Mouse (Mus musculus): ENCODE data around the gene Clta. TPM values are rescaled to one million over a fixed set of nuclear protein-coding genes. Genes with fewer than 3 reads are reported as not detected.

Gene Clta
- 215 and 216 TPM in 2 replicates for polyA plus RNA-seq (2014; fragmentation: Nextera tagmentation; extraction: Ambion mirVana)

DNA sequence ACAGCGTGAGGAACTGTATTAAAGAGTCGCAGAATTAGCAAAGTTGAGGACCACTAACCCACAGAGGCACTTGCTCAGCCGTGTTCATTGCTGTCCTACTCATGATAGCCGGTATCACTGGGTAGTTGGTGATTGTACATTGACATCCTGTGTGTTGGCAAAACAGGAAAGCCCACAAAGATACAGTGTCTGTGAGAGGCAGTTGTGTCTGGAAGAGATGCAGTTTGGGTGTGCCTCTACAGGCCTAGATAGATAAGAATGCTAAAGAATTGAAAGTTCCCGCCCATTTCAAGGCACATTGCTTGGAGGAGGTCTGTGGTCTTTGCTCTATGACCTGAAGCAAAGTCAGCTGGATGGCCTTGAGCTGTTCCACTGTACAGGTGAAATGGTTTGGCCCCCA lies at the start of gene Clta:
Gene Clta (plus strand): TSS at position 327 of the 400 bp plus-strand sequence.
- DNase-seq (ENCODE audit: low spot score) (no peak), ATAC-seq (replicated peaks; ENCODE audit: low FRiP score) (peak; percentile 100)
- Histone ChIP-seq H3K4me2 (peak within 1 kb of the TSS; percentile 67), H3K9ac (ENCODE audit: low read depth, low read length) (peak within 1 kb of the TSS; percentile 70), H3K9me3 (ENCODE audit: control insufficient read depth, low read length) (no peaks in the 10 kb centered on the region), H3K36me3 (ENCODE audit: control insufficient read depth, insufficient read depth, low read length) (no peaks in the 10 kb centered on the region), H3K4me3 (ENCODE audit: low read depth, low read length) (peak within 1 kb of the TSS; percentile 33), H3K4me1 (replicated peaks; ENCODE audit: control insufficient read depth, insufficient read depth, low read length) (no peaks in the 10 kb centered on the region), H3K27ac (ENCODE audit: low read depth, low read length) (peak within 1 kb of the TSS; percentile 94), H3K27me3 (replicated peaks; ENCODE audit: control insufficient read depth, insufficient read depth, low read length) (no peaks in the 10 kb centered on the region)
- 44% methylated on average over 5 of the region's 5 CpGs for WGBS

DNA sequence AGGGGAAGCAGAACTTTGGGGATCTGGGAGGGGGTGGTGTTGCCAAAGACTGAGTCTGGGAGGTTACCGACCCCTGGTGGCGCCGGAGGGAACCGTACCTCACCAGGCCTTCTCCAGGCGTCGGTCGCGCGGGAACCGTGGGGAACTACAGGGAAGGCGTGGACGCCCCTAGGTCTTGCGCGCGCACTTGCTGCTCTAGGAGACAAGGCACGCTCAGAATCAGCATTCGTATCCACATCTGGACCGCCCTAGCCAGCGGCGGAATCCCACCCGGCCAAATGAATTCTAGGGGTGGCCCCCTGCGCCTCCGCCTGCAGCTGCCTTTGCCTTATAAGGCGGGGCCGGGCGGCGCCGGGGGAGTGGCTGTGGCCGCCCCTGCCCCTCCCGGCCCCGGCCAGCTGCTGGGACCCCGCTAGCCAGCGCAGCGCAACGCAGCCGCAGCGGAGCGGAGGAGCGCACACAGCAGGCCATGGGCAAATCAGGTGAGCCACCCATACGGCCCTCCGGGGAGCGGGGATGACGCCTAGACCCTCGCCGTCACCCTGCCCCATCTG lies 46.9 kb upstream of the Clta start, which contains the start of gene Glipr2:
Gene Glipr2 (plus strand): TSS at position 110 of the 554 bp plus-strand sequence.
- no peaks in the 10 kb centered on the region for H3K27me3 ChIP-seq (replicated peaks; ENCODE audit: control insufficient read depth, insufficient read depth, low read length)
- H3K27ac ChIP-seq (ENCODE audit: low read depth, low read length), result peak within 1 kb of the TSS; percentile 81
- peak within 1 kb of the TSS; percentile 93 for H3K4me2 ChIP-seq
- ATAC-seq (replicated peaks; ENCODE audit: low FRiP score) (peak; percentile 82), DNase-seq (ENCODE audit: low spot score) (peak; percentile 90)
- no peaks in the 10 kb centered on the region for H3K9me3 ChIP-seq (ENCODE audit: control insufficient read depth, low read length)
- WGBS, result under 1% methylated on average over 45 of the region's 45 CpGs
- peak within 1 kb of the TSS; percentile 83 for H3K4me3 ChIP-seq (ENCODE audit: low read depth, low read length)
- H3K9ac ChIP-seq (ENCODE audit: low read depth, low read length), result peak within 1 kb of the TSS; percentile 73
- no peaks in the 10 kb centered on the region for H3K36me3 ChIP-seq (ENCODE audit: control insufficient read depth, insufficient read depth, low read length)
- peaks cover 40% of the 10 kb centered on the region for H3K4me1 ChIP-seq (replicated peaks; ENCODE audit: control insufficient read depth, insufficient read depth, low read length)

DNA sequence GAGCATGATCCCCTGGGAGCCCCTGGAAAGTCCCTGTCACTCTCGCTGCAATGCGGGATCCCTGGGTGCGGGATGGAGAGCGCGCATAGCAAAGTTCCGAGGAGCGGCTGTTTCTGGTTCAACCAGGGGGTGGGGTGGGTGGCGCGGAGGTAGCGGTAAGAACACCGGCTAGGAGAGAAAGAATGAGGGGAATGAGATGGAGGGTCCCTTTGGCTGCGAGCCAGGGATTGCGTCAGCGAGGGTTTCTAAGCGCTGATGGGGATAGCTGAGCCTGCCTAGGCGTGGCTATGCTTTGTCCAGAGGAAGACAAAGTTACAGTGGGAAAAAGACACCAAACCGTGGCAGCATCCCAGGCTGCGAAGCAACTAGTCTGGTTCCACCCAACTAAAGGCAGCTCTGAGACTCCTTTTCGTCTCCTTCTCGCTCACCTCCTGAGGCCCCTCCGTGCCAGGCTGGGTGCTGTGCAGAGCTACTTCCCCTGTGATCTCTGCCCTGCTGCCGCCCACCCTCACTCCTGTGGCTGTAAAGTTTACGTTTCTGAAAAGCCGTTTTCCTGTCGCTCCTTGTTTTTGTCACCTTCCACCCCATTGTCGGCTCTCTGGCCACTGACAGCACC lies 46.3 kb upstream of the Clta start:
- WGBS, result under 1% methylated on average over 26 of the region's 26 CpGs
- H3K9ac ChIP-seq (ENCODE audit: low read depth, low read length), result peak overlapping the region; percentile 73
- H3K4me3 ChIP-seq (ENCODE audit: low read depth, low read length), result peak overlapping the region; percentile 83
- ATAC-seq (replicated peaks; ENCODE audit: low FRiP score) (peak; percentile 35), DNase-seq (ENCODE audit: low spot score) (no peak)
- H3K27ac ChIP-seq (ENCODE audit: low read depth, low read length), result peak overlapping the region; percentile 81
- H3K27me3 ChIP-seq (replicated peaks; ENCODE audit: control insufficient read depth, insufficient read depth, low read length), result no peaks in the 10 kb centered on the region
- peak overlapping the region; percentile 93 for H3K4me2 ChIP-seq
- H3K36me3 ChIP-seq (ENCODE audit: control insufficient read depth, insufficient read depth, low read length), result no peaks in the 10 kb centered on the region
- H3K9me3 ChIP-seq (ENCODE audit: control insufficient read depth, low read length), result no peaks in the 10 kb centered on the region
- peaks cover 46% of the 10 kb centered on the region for H3K4me1 ChIP-seq (replicated peaks; ENCODE audit: control insufficient read depth, insufficient read depth, low read length)

DNA sequence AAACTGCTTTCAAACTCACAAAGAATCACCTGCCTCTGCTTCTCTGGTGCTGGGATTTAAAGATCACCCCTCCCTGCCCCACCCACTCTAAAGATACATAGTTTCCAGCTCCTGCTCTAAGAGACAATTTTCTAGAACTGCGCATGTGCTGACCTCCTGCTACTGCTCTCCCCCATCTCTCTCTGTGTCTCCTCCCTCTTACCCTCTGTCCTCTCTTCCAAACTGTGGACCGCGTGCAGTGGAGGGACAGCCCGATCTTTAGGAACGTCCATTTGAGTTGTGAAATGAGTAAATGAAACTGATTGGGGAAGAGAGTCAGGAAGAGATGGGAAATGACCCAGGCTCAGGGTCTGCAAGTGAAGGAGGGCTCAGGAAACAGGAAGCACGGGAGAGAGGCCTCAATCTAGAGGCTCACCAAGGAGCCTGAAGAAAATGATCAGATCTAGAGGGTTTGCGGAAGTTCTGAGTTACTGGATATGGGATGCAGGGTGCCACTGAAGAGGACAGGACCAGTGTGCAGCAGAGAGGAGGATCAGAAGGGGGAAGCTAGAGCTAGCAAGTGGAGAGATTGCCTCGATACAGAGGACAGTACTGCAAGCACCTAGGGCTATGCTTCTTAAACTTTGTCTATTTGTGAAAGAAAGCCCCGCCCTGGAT lies 44.6 kb upstream of the Clta start:
- Histone ChIP-seq H3K4me3 (ENCODE audit: low read depth, low read length) (peak overlapping the region; percentile 36), H3K27ac (ENCODE audit: low read depth, low read length) (peak overlapping the region; percentile 95), H3K27me3 (replicated peaks; ENCODE audit: control insufficient read depth, insufficient read depth, low read length) (no peaks in the 10 kb centered on the region), H3K9ac (ENCODE audit: low read depth, low read length) (peak overlapping the region; percentile 57), H3K36me3 (ENCODE audit: control insufficient read depth, insufficient read depth, low read length) (no peaks in the 10 kb centered on the region), H3K4me2 (peak overlapping the region; percentile 93), H3K9me3 (ENCODE audit: control insufficient read depth, low read length) (no peaks in the 10 kb centered on the region), H3K4me1 (replicated peaks; ENCODE audit: control insufficient read depth, insufficient read depth, low read length) (peaks cover 63% of the 10 kb centered on the region)
- 40% methylated on average over 9 of the region's 9 CpGs for WGBS
- DNase-seq (ENCODE audit: low spot score) (no peak), ATAC-seq (replicated peaks; ENCODE audit: low FRiP score) (no peak)

DNA sequence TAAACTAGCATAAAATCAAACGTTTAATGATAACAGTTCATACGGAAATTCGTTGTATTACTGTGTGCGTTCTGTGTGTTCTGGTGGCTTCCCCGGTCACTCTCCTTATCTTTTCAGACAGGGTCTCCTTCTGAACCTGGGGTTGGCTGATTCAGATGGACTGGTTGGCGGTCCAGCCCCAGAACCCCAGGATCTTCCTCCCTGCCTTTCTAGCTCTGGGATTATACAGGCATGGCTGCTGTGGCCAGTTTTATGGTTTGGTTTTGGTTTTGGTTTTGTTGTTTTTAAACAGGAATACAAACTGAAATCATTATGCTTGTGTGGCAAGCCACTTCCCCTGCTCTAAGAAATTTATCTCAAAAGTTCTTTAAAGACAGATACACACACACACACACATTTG lies 44.0 kb upstream of the Clta start:
- 39% methylated on average over 6 of the region's 6 CpGs for WGBS
- peak overlapping the region; percentile 93 for H3K4me2 ChIP-seq
- peak overlapping the region; percentile 36 for H3K4me3 ChIP-seq (ENCODE audit: low read depth, low read length)
- H3K36me3 ChIP-seq (ENCODE audit: control insufficient read depth, insufficient read depth, low read length), result no peaks in the 10 kb centered on the region
- H3K9ac ChIP-seq (ENCODE audit: low read depth, low read length), result peak overlapping the region; percentile 57; the same call in 1 of the 2 replicates
- H3K4me1 ChIP-seq (replicated peaks; ENCODE audit: control insufficient read depth, insufficient read depth, low read length), result peaks cover 69% of the 10 kb centered on the region
- H3K27me3 ChIP-seq (replicated peaks; ENCODE audit: control insufficient read depth, insufficient read depth, low read length), result no peaks in the 10 kb centered on the region
- ATAC-seq (replicated peaks; ENCODE audit: low FRiP score) (peak; percentile 39), DNase-seq (ENCODE audit: low spot score) (no peak)
- peak overlapping the region; percentile 95 for H3K27ac ChIP-seq (ENCODE audit: low read depth, low read length)
- H3K9me3 ChIP-seq (ENCODE audit: control insufficient read depth, low read length), result no peaks in the 10 kb centered on the region

DNA sequence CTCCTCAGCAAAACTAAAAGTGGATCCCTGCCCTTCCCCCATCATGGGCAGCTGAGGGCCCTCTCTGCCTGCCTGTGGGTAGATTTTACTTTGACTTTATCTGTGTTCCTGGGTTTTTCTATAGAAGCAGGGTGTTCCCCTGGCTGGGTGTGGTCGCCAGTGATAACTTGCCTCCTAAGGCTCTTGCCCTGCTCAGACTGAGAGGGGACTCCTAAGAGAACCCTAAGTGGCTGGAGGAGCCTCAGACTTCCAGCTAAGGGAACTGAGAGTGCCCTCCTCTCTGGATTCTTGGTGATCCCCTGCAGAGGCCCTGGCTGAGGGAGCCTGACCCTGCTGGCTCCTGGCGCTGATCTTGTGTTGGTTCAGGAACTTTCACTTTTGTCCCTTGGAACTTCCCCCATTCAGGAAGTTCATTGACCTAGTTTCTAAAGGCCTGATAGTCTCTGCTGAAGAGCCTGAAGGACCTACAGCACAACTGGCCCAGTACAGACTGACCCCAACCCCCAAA lies 39.9 kb upstream of the Clta start:
- no peaks in the 10 kb centered on the region for H3K36me3 ChIP-seq (ENCODE audit: control insufficient read depth, insufficient read depth, low read length)
- peak overlapping the region; percentile 35 for H3K4me3 ChIP-seq (ENCODE audit: low read depth, low read length)
- WGBS, result 30% methylated on average over 2 of the region's 2 CpGs
- peak overlapping the region; percentile 94 for H3K27ac ChIP-seq (ENCODE audit: low read depth, low read length)
- peak overlapping the region; percentile 82 for H3K4me2 ChIP-seq
- no peaks in the 10 kb centered on the region for H3K27me3 ChIP-seq (replicated peaks; ENCODE audit: control insufficient read depth, insufficient read depth, low read length)
- ATAC-seq (replicated peaks; ENCODE audit: low FRiP score) (peak; percentile 88), DNase-seq (ENCODE audit: low spot score) (peak; percentile 58)
- H3K9me3 ChIP-seq (ENCODE audit: control insufficient read depth, low read length), result no peaks in the 10 kb centered on the region
- H3K9ac ChIP-seq (ENCODE audit: low read depth, low read length), result peak overlapping the region; percentile 64
- peaks cover 84% of the 10 kb centered on the region for H3K4me1 ChIP-seq (replicated peaks; ENCODE audit: control insufficient read depth, insufficient read depth, low read length)

DNA sequence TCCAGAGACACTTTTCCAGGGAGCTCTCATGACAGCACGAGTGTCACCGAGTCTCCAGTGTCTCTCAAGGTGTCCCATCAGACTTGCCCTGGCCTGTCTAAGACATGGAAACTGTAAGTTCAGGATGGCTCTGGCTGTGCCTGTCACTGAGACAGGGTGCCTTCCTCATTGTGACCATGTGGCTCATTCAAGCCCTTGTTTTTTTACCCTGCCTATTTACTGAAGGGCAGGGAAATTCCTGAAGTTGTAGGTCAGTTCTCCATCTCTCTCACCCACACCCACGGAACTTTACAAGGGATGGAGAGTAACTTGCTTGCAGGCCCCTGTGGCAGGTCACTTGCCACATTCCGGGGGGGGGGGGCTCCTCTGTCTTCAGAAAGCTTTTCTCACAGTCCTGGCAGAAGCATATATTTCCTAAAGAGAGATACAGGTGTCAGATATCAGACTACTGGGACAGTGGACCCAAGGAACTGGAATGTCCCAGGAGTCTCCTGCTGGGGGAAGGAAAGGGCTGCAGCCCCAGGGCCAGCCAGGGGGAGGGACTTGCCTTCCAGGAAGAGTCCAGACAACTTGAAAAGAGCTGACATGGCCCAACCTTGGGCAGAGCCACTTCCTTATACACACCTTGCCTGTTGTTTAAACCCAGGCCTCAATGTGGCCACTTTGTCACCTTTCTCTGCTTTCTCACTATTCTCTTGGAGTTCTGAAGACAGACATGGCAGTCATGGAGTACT lies 39.1 kb upstream of the Clta start:
- 0 out of 2 replicates have a peak, but pooled peaks have one; percentile 9 for ATAC-seq (replicated peaks; ENCODE audit: low FRiP score)
- Histone ChIP-seq H3K4me2 (peak overlapping the region; percentile 82), H3K27me3 (replicated peaks; ENCODE audit: control insufficient read depth, insufficient read depth, low read length) (no peaks in the 10 kb centered on the region), H3K4me3 (ENCODE audit: low read depth, low read length) (no peak overlapping the region; the same call in 1 of the 2 replicates), H3K4me1 (replicated peaks; ENCODE audit: control insufficient read depth, insufficient read depth, low read length) (peaks cover 79% of the 10 kb centered on the region), H3K9ac (ENCODE audit: low read depth, low read length) (peak overlapping the region; percentile 64), H3K9me3 (ENCODE audit: control insufficient read depth, low read length) (no peaks in the 10 kb centered on the region), H3K27ac (ENCODE audit: low read depth, low read length) (peak overlapping the region; percentile 94), H3K36me3 (ENCODE audit: control insufficient read depth, insufficient read depth, low read length) (no peaks in the 10 kb centered on the region)
- no peak for DNase-seq (ENCODE audit: low spot score)
- WGBS, result 33% methylated on average over 4 of the region's 4 CpGs

DNA sequence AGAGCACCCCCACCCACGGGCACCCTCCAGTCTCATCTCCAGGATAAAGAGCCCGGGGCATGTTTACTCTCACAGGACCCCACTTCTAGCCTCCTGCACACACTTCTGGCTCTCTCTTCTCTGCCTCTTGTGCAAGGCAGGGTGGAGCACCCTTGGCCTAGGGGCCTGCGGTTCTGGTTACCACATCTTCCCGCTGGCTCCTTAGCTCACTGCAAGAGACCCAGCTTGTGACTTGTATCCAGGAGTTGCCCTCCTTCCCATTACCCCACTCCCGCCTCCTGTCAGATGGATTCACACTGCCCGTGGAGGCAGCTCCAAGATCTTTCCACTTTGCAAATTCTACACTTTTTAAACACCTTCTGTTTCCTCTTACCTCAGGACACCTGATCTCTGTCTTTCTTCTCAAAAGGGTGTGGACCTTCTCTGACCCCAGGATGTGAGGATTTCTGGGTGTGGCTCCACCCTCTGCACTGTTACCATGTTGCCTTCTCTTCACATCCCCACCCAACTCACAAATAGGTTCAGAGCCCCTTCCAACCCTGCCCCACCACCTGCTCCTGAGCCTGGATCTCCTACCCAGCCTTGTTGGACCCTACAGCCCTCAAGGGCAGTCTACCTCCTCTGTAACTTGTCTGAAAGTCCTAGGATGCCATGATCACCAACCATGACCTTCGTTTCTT lies 38.3 kb upstream of the Clta start:
- peak overlapping the region; percentile 30; the same call in 1 of the 2 replicates for H3K9ac ChIP-seq (ENCODE audit: low read depth, low read length)
- WGBS, result 67% methylated on average over 7 of the region's 7 CpGs
- H3K36me3 ChIP-seq (ENCODE audit: control insufficient read depth, insufficient read depth, low read length), result no peaks in the 10 kb centered on the region
- H3K4me3 ChIP-seq (ENCODE audit: low read depth, low read length), result no peak overlapping the region
- H3K27me3 ChIP-seq (replicated peaks; ENCODE audit: control insufficient read depth, insufficient read depth, low read length), result no peaks in the 10 kb centered on the region
- H3K9me3 ChIP-seq (ENCODE audit: control insufficient read depth, low read length), result no peaks in the 10 kb centered on the region
- H3K27ac ChIP-seq (ENCODE audit: low read depth, low read length), result peak overlapping the region; percentile 94; the same call in 1 of the 2 replicates
- peaks cover 73% of the 10 kb centered on the region for H3K4me1 ChIP-seq (replicated peaks; ENCODE audit: control insufficient read depth, insufficient read depth, low read length)
- no peak for DNase-seq (ENCODE audit: low spot score)
- H3K4me2 ChIP-seq, result peak overlapping the region; percentile 17; the same call in 1 of the 2 replicates
- ATAC-seq (replicated peaks; ENCODE audit: low FRiP score), result no peak

Measured in liver, embryonic 11.5 days (tissue).